Mouse (Mus musculus): Measurements from ENCODE around the gene Trappc10. TPM values are rescaled to one million over a fixed set of nuclear protein-coding genes. Genes with fewer than 3 reads are reported as not detected.

The Trappc10 gene
- polyA plus RNA-seq, 1 experiment from 2014 or later, result 3.3 TPM

GRCm38 (mm10) chr10:78171057-78171456, 73.4 kb downstream of the Trappc10 start:
- Histone ChIP-seq H3K27me3 (replicated peaks; ENCODE audit: control insufficient read depth, insufficient read depth, low read length) (no peaks in the 10 kb centered on the region), H3K9ac (ENCODE audit: low read depth, low read length) (no peak overlapping the region), H3K4me1 (ENCODE audit: control insufficient read depth, insufficient read depth, low read length) (peaks cover 10% of the 10 kb centered on the region), H3K27ac (ENCODE audit: low read length) (no peak overlapping the region), H3K4me2 (ENCODE audit: low read depth, low read length) (no peak overlapping the region), H3K36me3 (ENCODE audit: control insufficient read depth, insufficient read depth, low read length) (peaks cover 12% of the 10 kb centered on the region), H3K4me3 (ENCODE audit: low read length) (no peak overlapping the region), H3K9me3 (ENCODE audit: control insufficient read depth, low read length) (no peaks in the 10 kb centered on the region)
- 94% methylated on average over 7 of the region's 7 CpGs for WGBS
- ATAC-seq, result no peak

GRCm38 (mm10) chr10:78170445-78170844, 74.0 kb downstream of the Trappc10 start:
- H3K36me3 ChIP-seq (ENCODE audit: control insufficient read depth, insufficient read depth, low read length), result peaks cover 12% of the 10 kb centered on the region

DNA sequence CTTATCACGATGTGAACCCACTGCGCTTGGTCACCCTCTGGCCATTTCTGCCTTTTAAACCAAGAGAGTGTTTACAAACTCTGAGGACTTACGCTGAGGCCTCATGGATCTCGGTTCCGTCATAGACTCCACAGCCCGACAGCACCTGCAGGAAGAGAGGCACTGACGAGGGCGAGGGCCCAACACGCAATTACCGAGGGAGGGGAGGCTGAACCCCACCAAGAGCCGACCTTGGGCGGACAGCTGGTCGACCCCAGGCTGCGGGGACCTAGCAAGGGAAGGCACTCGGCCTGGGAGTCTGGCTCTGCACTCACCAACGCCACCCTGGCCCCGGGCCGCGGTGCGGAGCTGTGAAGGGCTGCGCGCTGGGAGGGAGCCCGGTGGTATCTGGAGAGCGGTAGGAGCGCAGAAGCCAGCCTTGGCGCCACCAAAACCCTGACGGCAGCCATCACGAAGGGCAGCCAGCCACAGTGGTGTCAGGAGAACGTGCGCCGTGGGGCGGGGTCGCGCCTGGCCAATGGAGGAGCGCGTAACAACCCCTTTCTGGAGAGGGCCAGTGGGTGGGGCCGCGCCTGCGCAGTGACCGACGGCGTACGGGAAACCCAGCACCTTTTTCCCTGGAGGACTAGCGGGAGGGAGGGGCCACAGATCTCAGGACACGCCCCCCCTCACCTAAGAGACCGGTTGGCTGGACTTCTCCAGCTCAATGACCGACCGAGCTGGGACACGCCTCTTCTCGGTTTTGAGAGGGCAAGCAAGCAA, 75.0 kb downstream of the Trappc10 start, which contains the start of gene D10Jhu81e:
Gene D10Jhu81e (minus strand): TSS at position 502 of the 762 bp plus-strand sequence.
- H3K27me3 ChIP-seq (replicated peaks; ENCODE audit: control insufficient read depth, insufficient read depth, low read length), result no peaks in the 10 kb centered on the region
- no peaks in the 10 kb centered on the region for H3K9me3 ChIP-seq (ENCODE audit: control insufficient read depth, low read length)
- peak within 1 kb of the TSS; percentile 91 for H3K9ac ChIP-seq (ENCODE audit: low read depth, low read length)
- peak within 1 kb of the TSS; percentile 92 for H3K4me3 ChIP-seq (ENCODE audit: low read length)
- H3K36me3 ChIP-seq (ENCODE audit: control insufficient read depth, insufficient read depth, low read length), result peaks cover 11% of the 10 kb centered on the region
- 1% methylated on average over 50 of the region's 50 CpGs for WGBS
- peak within 1 kb of the TSS; percentile 84 for H3K4me2 ChIP-seq (ENCODE audit: low read depth, low read length)
- peak; percentile 98 for ATAC-seq
- peak within 1 kb of the TSS; percentile 62 for H3K27ac ChIP-seq (ENCODE audit: low read length)
- H3K4me1 ChIP-seq (ENCODE audit: control insufficient read depth, insufficient read depth, low read length), result peaks cover 10% of the 10 kb centered on the region

More at GRCm38 (mm10) chr10:78170445-78170844, 74.0 kb downstream of the Trappc10 start:
- ATAC-seq, result no peak
- H3K4me1 ChIP-seq (ENCODE audit: control insufficient read depth, insufficient read depth, low read length), result peaks cover 10% of the 10 kb centered on the region
- no peaks in the 10 kb centered on the region for H3K9me3 ChIP-seq (ENCODE audit: control insufficient read depth, low read length)
- no peak overlapping the region for H3K27ac ChIP-seq (ENCODE audit: low read length)
- H3K4me3 ChIP-seq (ENCODE audit: low read length), result no peak overlapping the region
- H3K27me3 ChIP-seq (replicated peaks; ENCODE audit: control insufficient read depth, insufficient read depth, low read length), result no peaks in the 10 kb centered on the region
- 0 out of 2 replicates have a peak overlapping the region, but pooled peaks have one; percentile 84 for H3K4me2 ChIP-seq (ENCODE audit: low read depth, low read length)
- 61% methylated on average over 2 of the region's 2 CpGs for WGBS
- no peak overlapping the region for H3K9ac ChIP-seq (ENCODE audit: low read depth, low read length)

- Histone ChIP-seq H3K9me3 (ENCODE audit: control insufficient read depth, low read length) (no peaks in the 10 kb centered on the region), H3K4me3 (ENCODE audit: low read length) (peak overlapping the region; percentile 92), H3K27ac (ENCODE audit: low read length) (no peak overlapping the region), H3K27me3 (replicated peaks; ENCODE audit: control insufficient read depth, insufficient read depth, low read length) (no peaks in the 10 kb centered on the region), H3K36me3 (ENCODE audit: control insufficient read depth, insufficient read depth, low read length) (peaks cover 8% of the 10 kb centered on the region), H3K4me1 (ENCODE audit: control insufficient read depth, insufficient read depth, low read length) (peaks cover 10% of the 10 kb centered on the region), H3K4me2 (ENCODE audit: low read depth, low read length) (peak overlapping the region; percentile 84), H3K9ac (ENCODE audit: low read depth, low read length) (peak overlapping the region; percentile 91)
- WGBS, result 79% methylated on average over 11 of the region's 11 CpGs
- ATAC-seq, result no peak
These were observed 75.6 kb downstream of the Trappc10 start for GRCm38 (mm10) chr10:78168792-78169191.

DNA sequence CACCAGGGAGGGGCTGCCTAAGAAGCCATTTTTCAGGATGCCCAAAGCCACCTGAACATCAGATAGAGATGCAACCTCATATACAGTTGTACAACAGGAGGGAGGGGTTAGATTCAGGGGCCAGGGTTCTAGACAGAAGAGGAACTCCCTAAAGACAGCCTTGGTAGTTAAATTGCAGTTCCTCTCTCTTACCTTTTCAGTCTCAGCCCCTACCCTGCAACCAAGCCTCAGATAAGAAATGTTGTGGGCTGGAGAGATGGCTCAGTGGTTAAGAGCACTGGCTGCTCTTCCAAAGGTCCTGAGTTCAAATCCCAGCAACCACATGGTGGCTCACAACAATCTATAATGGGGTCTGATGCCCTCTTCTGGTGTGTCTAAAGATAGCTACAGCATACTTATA, 76.7 kb downstream of the Trappc10 start:
- Histone ChIP-seq H3K9ac (ENCODE audit: low read depth, low read length) (no peak overlapping the region), H3K36me3 (ENCODE audit: control insufficient read depth, insufficient read depth, low read length) (peaks cover 6% of the 10 kb centered on the region), H3K4me3 (ENCODE audit: low read length) (no peak overlapping the region), H3K27me3 (replicated peaks; ENCODE audit: control insufficient read depth, insufficient read depth, low read length) (no peaks in the 10 kb centered on the region), H3K9me3 (ENCODE audit: control insufficient read depth, low read length) (no peaks in the 10 kb centered on the region), H3K27ac (ENCODE audit: low read length) (no peak overlapping the region), H3K4me2 (ENCODE audit: low read depth, low read length) (no peak overlapping the region), H3K4me1 (ENCODE audit: control insufficient read depth, insufficient read depth, low read length) (peaks cover 10% of the 10 kb centered on the region)
- ATAC-seq, result no peak

DNA sequence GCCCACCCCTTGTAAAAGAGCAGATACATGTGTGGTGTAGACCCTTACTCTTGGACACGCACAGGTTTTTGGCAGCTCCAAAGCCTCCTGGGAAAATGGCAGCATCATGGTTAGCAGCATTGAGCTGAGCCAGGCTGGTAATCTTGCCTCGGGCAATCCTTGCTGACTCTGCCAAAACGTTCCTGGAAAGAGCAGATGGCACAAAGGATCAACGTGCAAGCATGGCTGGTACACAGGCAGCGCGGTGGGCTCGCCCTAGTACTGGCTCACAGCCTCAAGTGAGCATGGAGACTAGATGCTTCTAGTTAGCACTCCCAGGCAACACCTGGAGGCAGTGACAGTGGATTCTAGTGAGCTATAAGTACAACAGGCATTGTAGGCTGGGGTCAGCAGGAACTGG, 77.1 kb downstream of the Trappc10 start:
- Histone ChIP-seq H3K36me3 (ENCODE audit: control insufficient read depth, insufficient read depth, low read length) (peaks cover 6% of the 10 kb centered on the region), H3K4me2 (ENCODE audit: low read depth, low read length) (no peak overlapping the region), H3K4me1 (ENCODE audit: control insufficient read depth, insufficient read depth, low read length) (peaks cover 10% of the 10 kb centered on the region), H3K9me3 (ENCODE audit: control insufficient read depth, low read length) (no peaks in the 10 kb centered on the region), H3K27ac (ENCODE audit: low read length) (no peak overlapping the region), H3K4me3 (ENCODE audit: low read length) (no peak overlapping the region), H3K27me3 (replicated peaks; ENCODE audit: control insufficient read depth, insufficient read depth, low read length) (no peaks in the 10 kb centered on the region), H3K9ac (ENCODE audit: low read depth, low read length) (no peak overlapping the region)
- ATAC-seq, result no peak
- 90% methylated on average over 7 of the region's 7 CpGs for WGBS

- Histone ChIP-seq H3K4me3 (ENCODE audit: low read length) (no peak overlapping the region), H3K4me2 (ENCODE audit: low read depth, low read length) (no peak overlapping the region), H3K36me3 (ENCODE audit: control insufficient read depth, insufficient read depth, low read length) (no peaks in the 10 kb centered on the region; the same call in 1 of the 2 replicates), H3K9me3 (ENCODE audit: control insufficient read depth, low read length) (no peaks in the 10 kb centered on the region), H3K4me1 (ENCODE audit: control insufficient read depth, insufficient read depth, low read length) (peaks cover 10% of the 10 kb centered on the region), H3K27me3 (replicated peaks; ENCODE audit: control insufficient read depth, insufficient read depth, low read length) (no peaks in the 10 kb centered on the region), H3K9ac (ENCODE audit: low read depth, low read length) (no peak overlapping the region), H3K27ac (ENCODE audit: low read length) (no peak overlapping the region)
- WGBS, result 91% methylated on average over 21 of the region's 21 CpGs
- ATAC-seq, result no peak
These were observed 79.0 kb downstream of the Trappc10 start for GRCm38 (mm10) chr10:78165256-78166005.

DNA sequence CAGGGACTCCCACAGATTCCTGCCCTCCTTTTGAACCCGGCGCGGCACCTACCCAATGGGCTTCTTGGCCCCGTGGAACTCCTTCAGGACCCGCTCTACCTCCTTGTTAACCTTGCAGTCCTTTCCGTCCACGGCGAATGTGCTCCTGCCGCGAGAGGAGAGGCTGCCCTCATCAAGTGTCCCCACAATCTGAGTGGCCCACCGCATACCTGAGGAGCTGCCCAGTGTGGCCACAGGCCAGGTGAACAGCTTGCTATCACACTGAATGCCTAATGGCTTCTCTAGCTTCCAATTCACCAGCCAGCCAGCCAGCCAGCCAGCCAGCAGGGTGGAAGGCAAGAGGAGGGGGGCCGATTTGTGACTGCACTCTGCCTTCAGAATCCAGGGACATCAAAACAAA, 79.7 kb downstream of the Trappc10 start:
- Histone ChIP-seq H3K27ac (ENCODE audit: low read length) (no peak overlapping the region), H3K4me1 (ENCODE audit: control insufficient read depth, insufficient read depth, low read length) (peaks cover 11% of the 10 kb centered on the region), H3K9ac (ENCODE audit: low read depth, low read length) (no peak overlapping the region), H3K4me3 (ENCODE audit: low read length) (no peak overlapping the region), H3K9me3 (ENCODE audit: control insufficient read depth, low read length) (no peaks in the 10 kb centered on the region), H3K27me3 (replicated peaks; ENCODE audit: control insufficient read depth, insufficient read depth, low read length) (no peaks in the 10 kb centered on the region), H3K4me2 (ENCODE audit: low read depth, low read length) (no peak overlapping the region), H3K36me3 (ENCODE audit: control insufficient read depth, insufficient read depth, low read length) (no peaks in the 10 kb centered on the region; the same call in 1 of the 2 replicates)
- ATAC-seq, result no peak
- 91% methylated on average over 12 of the region's 12 CpGs for WGBS

- Histone ChIP-seq H3K36me3 (ENCODE audit: control insufficient read depth, insufficient read depth, low read length) (no peaks in the 10 kb centered on the region; the same call in 1 of the 2 replicates), H3K4me1 (ENCODE audit: control insufficient read depth, insufficient read depth, low read length) (peaks cover 17% of the 10 kb centered on the region), H3K4me3 (ENCODE audit: low read length) (no peak overlapping the region), H3K4me2 (ENCODE audit: low read depth, low read length) (no peak overlapping the region), H3K27ac (ENCODE audit: low read length) (no peak overlapping the region), H3K9ac (ENCODE audit: low read depth, low read length) (no peak overlapping the region), H3K9me3 (ENCODE audit: control insufficient read depth, low read length) (no peaks in the 10 kb centered on the region), H3K27me3 (replicated peaks; ENCODE audit: control insufficient read depth, insufficient read depth, low read length) (no peaks in the 10 kb centered on the region)
- WGBS, result 20% methylated on average over 4 of the region's 4 CpGs
- ATAC-seq, result no peak
These were observed 80.5 kb downstream of the Trappc10 start for GRCm38 (mm10) chr10:78163923-78164322.
